In genomic region chr12:106861638-106862037, GRCm38 (mm10) we compare ENCODE assay signal across 19 mouse cellular contexts.
A peak's percentile ranks its signal among the peaks of the same experiment; 100 is the strongest.
DNase-seq lines count a peak whose midpoint lies in the region; TF ChIP-seq lines count a peak whose summit lies in the region.
"Had no signal": no experiment of that assay in that cellular context is flagged by ENCODE, and none has a peak within 500 bp of the region (broad histone marks: within the 10 kb centered on the region; RNA-seq: fewer than 3 reads in every experiment).

No protein-coding gene starts in this region.

- TF ChIP-seq CTCF in layer of hippocampus, adult 2 months (conservative IDR thresholded peaks at IDR 0.05), result no peak
- no peak for TF ChIP-seq CTCF in cortical plate, adult 2 months (IDR thresholded peaks at IDR 0.05; ENCODE audit: extremely low read depth, insufficient read depth, low read length)

- TF ChIP-seq POLR2A in cortical plate, adult 2 months (IDR thresholded peaks at IDR 0.05; ENCODE audit: extremely low read depth, insufficient read depth, low read length), result no peak

- H3K4me1 ChIP-seq in cortical plate, adult 2 months (ENCODE audit: control insufficient read depth, insufficient read depth, low read length), result no peaks in the 10 kb centered on the region
- H3K4me1 ChIP-seq: embryonic facial prominence, embryonic 13.5 days; embryonic facial prominence, embryonic 15.5 days; forebrain, embryonic 10.5 days; forebrain, embryonic 12.5 days had no signal

- DNase-seq in layer of hippocampus, adult 2 months (ENCODE audit: low spot score in 2 of 2), result no peak
- DNase-seq in layer of hippocampus, adult 18-20 months (ENCODE audit: low spot score in 2 of 2), result no peak
- DNase-seq in brain, adult 2 months (ENCODE audit: low read depth, low spot score), result peak; percentile 36
- DNase-seq in spleen, postnatal 14 days (ENCODE audit: low spot score in 2 of 2), result no peak
- DNase-seq: adrenal gland, adult 2 months; adrenal gland, postnatal 10 days; adrenal gland, postnatal 25 days; cerebellum, adult 11-12 months; cerebellum, adult 2 months; cerebellum, adult 9-10 months; cerebellum, postnatal 10 days; cerebellum, postnatal 25 days; embryo, embryonic 11 days had no signal

- no peak overlapping the region for H3K4me3 ChIP-seq in layer of hippocampus, adult 2 months
- no peak overlapping the region for H3K4me3 ChIP-seq in cortical plate, adult 2 months (ENCODE audit: insufficient read depth, low read length)
- H3K4me3 ChIP-seq: embryonic facial prominence, embryonic 13.5 days; embryonic facial prominence, embryonic 15.5 days; erythroblast, embryonic 14.5 days; forebrain, embryonic 10.5 days; forebrain, embryonic 12.5 days had no signal

- peak overlapping the region; percentile 78 for H3K27ac ChIP-seq in layer of hippocampus, adult 2 months
- H3K27ac ChIP-seq in cortical plate, adult 2 months (ENCODE audit: insufficient read depth, low read length), result 0 out of 2 replicates have a peak overlapping the region, but pooled peaks have one; percentile 15
- H3K27ac ChIP-seq: embryonic facial prominence, embryonic 13.5 days; embryonic facial prominence, embryonic 15.5 days; forebrain, embryonic 10.5 days; forebrain, embryonic 12.5 days had no signal
